Mouse (Mus musculus) adrenal gland, adult 18-20 months (tissue): ENCODE data around the gene Btbd3. TPM values are rescaled to one million over a fixed set of nuclear protein-coding genes. Genes with fewer than 3 reads are reported as not detected.

Experiments used
- DNase-seq, 2 experiments: peaks; one replicate each; pipeline ENCODE4 v3.0.0; 2021 to 2022; ENCODE audit warnings: low spot score in 2 of 2
- total RNA-seq, 2 experiments: library from RNA; stranded (reverse); gene quantifications; 1 replicate in 1 of 2; 2 replicates in 1 of 2; pipeline ENCODE4 v1.2.3; 2021

The Btbd3 gene
- total RNA-seq, 2 experiments from 2014 or later = 16.2 to 21.8 TPM

DNA sequence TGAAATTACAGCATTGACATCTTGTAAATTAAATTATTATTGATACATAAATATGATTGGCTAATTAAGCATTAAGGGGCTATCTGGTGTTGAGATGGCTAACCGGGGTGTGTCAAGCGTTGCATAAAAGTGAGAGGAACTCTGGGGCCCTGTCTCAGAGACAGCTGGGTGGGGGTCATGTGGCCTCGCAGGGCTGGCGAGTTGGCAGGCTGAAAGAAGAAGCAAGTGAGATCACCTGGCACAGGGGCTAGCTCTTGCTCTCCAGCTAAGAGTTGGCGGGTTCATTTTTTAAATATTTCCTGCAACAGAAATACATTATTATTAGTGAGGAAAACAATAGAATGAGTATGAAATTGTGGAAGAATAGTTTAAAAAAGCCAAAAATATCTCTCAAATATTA, 118.2 kb downstream of the Btbd3 start:
- DNase-seq = no peak

GRCm38 (mm10) chr2:138378855-138379254, 122.5 kb downstream of the Btbd3 start:
- DNase-seq = no peak

DNA sequence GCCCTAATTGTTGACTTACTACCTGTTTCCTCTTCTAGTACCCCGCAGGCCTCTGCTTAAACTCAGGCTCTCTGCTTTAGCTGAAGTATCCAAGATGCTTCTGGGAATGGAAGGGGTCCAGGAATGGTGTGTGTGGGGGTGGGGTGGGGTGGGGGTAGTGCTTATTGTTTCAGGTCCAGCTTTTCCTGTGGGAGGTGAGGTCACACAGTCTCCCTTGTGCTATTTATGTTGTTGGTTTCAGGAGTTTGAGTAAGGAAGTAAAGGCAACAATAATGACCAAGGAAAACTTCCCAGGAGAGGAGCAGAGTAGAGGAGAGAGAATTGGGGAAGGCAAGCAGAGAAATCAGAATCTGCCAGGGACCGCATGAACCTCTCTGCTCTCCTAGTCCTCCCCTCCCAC, 128.4 kb downstream of the Btbd3 start:
- no peak for DNase-seq

DNA sequence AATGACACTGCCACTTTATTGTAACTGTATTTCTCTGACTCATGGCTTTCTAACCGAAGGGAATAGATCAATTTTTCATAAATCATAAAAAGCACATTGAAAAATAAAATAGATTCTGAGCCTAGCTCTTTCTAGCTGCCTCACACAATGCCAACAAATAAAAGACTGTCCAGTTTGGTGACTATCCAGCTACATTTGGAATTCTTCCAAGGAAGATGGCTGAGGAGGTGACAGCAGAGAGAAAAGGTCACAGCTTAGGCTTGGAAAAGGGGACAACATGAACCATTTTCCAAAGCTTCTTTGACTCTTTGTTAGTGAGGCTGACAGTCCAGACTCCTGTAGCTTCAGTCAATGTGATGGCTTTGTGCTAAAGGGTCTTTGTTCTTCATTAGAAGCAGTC, 132.2 kb downstream of the Btbd3 start:
- DNase-seq = no peak

DNA sequence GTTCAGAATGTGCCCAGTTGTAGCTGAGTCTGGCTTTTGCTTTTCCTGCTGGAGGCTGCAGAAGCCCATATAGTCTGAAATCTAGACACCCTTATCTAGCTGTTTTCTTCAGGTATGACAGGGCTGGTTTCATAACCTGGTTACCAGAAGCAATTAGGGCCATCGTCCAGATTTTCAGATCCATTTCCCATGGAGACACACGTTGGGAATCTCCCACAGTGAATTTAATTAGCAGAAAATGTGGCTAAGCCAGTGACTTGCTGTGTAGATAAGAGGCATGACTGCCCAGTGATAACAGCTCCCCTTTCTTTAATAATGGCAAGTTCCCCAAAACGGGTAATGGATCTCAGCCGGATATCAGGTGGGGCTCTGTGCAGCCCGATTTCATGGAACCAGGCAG, 146.7 kb downstream of the Btbd3 start:
- DNase-seq = no peak

GRCm38 (mm10) chr2:138405753-138406528, 149.6 kb downstream of the Btbd3 start:
- DNase-seq = no peak

DNA sequence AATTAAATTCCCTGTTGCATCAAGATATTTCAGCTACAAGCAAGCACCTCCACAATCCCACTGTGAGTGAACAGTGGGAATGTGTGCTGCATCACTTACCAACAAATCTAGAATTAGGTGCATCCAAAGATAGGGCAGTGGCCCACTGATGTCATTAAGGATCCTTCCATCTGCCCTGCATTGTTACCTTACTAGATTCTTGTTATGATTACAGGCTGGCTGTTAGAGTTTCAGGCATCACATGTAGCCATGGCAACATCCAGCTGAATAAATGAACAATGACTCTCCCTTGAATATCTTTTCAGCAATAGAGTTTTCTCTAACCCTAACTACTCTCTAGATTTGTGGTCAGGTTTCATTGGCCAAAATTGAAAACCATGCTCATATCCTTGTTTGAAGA, 150.3 kb downstream of the Btbd3 start:
- no peak for DNase-seq

DNA sequence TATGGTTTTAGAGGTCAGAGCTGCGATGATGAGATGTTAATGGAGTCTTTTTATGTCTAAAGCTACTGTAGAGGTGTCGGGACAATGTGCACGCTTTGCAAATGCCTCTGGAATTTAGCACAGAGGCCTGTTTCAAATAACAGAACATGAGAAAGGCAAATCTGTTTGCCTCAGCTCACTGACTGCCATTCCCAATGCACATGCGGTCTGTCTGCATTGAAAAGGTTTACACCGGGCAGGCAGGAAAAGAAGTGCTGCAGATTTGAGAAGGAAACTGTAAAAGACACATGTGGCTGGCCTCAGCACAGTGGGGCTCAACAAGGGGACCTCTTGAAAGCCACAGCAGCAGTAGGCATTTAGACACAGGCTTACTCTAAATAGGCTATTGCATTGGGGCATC, 156.2 kb downstream of the Btbd3 start:
- DNase-seq = no peak

- no peak for DNase-seq
Measured at GRCm38 (mm10) chr2:138422321-138422720, 166.0 kb downstream of the Btbd3 start.

GRCm38 (mm10) chr2:138431991-138432390, 175.6 kb downstream of the Btbd3 start:
- DNase-seq = no peak

GRCm38 (mm10) chr2:138446466-138446865, 190.1 kb downstream of the Btbd3 start:
- no peak for DNase-seq

DNA sequence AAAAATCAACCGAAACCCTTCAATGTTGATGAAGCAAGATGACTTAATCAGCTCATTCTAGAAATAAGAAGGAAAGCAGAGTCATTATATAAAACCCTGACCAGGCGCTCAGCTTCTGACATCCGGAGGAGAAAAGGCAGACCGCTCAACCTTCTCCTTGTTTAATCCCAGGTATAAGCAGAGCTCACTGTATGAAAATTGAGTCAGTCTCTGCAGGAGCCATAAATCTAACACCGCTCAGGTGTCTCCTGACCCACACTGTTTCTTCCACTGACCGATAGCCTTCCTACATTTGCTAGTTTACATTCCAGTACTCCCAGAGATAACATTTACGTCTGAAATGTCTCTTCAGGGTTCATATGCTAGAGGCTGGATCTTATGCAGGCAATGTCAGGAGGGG, 190.6 kb downstream of the Btbd3 start:
- no peak for DNase-seq

DNA sequence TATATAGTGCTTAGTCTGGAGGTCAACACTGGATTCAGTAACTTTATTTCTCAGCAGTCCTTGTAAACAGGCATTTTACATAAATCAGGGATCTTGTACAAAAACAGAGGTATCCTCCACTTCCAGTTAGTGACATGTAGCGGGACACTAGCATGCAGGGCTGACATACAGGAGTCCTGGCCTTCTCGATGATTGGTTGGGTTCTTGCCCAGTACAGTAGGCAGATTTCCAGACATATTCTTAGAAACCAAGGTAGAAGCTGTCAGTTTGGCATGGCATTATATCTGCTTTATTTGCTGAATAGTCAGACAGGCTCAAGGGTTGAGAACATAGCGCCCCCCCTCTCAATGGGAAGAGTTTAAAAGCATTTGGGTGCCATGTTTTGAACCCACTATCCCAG, 191.3 kb downstream of the Btbd3 start:
- no peak for DNase-seq

DNA sequence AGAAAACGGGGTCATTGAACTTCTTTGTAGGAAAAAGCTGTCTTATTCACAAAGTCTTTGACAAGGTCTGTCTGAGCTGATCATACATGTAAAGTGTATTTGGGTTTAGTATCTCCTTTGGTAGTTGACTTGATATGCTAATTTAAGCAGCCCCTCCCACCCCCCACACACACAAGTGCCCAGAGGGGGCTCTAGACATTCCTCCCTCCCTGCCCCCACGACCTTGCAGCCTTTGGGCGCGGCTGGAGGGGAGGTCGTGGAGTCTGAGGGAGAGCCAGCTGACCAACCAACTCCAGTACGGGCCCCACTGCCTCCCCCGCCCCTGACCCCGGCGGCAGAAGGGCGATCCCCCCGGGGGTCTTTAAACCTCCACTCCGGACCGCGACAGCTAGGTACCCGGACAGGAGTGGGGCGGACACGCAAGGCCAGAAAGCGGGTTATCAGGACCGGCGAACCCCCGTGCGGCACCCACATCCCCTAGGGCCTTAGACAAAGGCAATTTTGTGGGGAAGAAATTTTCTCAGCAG, 211.7 kb downstream of the Btbd3 start:
- no peak for DNase-seq

- no peak for DNase-seq
Measured at GRCm38 (mm10) chr2:138473407-138473806, 217.0 kb downstream of the Btbd3 start.

- DNase-seq = no peak
Measured at GRCm38 (mm10) chr2:138476486-138476885, 220.1 kb downstream of the Btbd3 start.

GRCm38 (mm10) chr2:138477278-138477677, 220.9 kb downstream of the Btbd3 start:
- DNase-seq = no peak

GRCm38 (mm10) chr2:138482541-138482940, 226.2 kb downstream of the Btbd3 start:
- no peak for DNase-seq

DNA sequence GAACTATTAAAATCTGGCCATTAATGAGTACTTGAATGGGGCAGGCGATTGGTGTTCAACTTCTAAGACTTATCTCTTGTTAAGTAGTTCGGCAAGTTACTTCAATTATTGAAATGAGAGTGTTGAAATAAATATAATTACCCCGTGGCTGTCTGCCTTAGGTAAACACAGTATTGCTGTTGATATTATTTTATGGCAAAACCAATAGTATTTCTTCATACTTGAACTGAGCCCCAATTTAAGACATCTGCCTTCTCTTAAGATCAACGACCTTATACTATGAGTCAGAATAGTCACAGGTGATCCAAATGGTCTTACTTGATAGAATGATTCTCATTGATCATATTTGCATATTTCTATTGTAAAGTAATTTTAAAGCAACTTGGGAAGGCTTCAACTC, 228.5 kb downstream of the Btbd3 start:
- no peak for DNase-seq

DNA sequence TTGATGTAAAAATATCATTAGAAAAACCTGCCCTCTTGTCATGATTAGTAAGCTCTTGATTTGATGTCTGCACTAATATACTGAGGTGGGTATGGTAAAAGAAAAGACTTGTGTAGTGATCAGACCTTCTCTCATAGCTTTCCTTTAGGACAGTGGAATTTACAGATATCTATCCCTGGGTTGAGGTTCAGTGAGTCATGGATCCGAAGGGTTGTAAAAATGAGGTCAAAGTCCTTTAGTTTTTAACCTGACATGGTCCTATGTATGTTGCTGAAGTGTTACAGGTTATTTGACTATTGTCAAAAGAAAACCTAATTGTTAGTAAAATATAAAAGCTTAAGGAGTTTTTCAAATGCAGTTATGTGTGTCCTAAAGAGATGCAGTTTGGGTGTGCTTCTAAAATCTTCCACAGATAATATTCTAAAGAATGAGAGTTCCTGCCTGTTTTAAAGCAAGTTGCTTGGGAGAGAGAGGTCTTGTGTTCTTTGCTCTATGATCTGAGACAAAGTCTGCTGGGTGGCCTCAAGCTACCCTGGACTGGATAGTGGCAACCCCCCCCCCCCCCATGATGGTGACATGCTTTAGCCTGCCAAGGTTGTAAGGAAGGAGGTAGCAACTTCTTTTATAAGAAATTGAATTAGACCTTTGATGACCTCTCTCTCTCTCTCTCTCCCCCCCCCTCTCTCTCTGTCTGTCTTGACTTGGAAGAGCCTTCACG, 234.5 kb downstream of the Btbd3 start:
- no peak for DNase-seq

- DNase-seq = no peak
Measured at GRCm38 (mm10) chr2:138492176-138492575, 235.8 kb downstream of the Btbd3 start.

DNA sequence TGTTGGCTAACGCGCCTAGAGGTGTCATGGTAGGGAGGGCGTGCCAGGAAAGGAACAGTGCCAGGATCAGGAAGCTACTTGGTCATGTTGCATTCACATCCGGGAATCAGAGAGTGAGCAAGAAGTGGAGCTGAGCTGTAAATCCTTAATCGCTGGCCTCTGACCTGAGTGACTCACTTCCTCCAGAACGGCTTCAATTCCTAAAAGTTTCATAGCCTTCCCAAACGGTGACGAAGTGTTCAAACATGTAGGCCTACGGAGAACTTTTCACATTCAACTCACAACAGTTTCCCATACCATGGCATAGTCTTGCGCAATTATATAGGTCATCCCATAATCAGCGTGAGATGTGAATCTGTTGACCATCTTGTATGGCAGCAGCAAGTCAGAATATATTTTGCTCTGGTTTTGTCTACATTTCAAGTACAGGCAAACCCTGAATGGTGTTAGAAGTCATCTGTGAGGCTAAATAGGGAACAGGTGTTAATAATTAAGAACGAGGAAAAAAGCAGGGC, 247.6 kb downstream of the Btbd3 start:
- DNase-seq = no peak
